Mouse (Mus musculus): Measurements from ENCODE around the gene Arsa. TPM values are rescaled to one million over a fixed set of nuclear protein-coding genes. Genes with fewer than 3 reads are reported as not detected.

Gene Arsa
- total RNA-seq (2023) = 15.0 to 18.5 TPM (median 17.2 TPM) in 4 replicates

DNA sequence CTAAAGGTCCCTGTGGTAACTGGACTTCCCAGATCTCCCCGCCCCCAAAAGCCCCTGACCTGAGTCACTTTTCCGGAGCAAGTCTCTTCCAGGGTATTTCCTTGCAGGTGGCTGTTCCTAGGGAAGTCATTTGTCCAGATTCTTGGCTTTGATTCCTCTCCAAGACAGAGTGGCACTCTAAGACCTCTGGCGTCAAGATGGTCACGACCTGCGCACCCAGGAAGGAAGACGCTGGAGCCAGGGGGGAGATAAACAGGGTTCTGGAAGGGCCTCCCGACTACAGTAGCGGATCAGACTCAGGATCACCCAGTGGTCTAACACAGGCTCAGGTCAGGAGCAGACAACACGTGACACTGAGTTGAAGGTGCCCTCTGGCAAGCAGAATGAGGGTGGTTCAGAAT is at the start of gene Arsa:
Arsa (minus strand) TSS at position 335 of the 401 bp plus-strand sequence.

DNA sequence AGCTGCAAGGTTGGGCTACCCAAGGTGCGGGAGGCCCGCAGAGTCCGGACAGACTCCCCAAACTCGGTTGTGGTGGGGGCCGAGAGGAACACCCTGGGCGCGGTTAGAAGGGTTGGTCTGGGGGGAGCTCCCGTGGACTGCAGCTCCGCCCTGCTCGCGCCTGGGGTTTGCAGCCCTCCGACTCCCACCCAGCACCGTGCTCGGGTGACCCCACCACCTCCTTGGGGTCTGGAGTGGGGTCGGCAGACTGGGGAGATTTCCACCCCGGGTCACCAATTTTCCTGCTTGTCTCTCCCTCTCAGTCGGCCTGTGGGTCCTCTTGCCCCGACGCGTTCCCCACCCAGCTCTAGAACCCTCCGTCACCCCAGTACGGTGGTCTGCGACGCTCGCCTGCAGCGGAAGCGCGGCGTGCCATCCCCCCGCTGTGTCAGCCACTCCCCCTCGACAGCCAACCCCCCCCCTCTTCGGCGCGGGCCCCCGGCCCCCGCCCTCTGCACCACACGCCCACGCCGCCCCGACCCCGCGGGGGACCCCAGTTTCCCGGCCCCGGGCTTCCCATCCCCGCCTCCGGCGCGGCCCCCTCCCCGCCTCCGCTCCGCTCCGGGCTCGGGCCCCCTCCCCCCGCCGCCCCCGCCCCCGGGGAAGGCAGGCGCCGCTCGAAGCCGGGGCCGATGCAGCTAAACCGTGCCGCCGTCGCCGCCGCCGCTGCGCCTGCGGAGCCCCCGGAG is 21.9 kb upstream of the Arsa start, which contains the start of gene Shank3:
Shank3 (plus strand) TSS at position 663 of the 728 bp plus-strand sequence.

DNA sequence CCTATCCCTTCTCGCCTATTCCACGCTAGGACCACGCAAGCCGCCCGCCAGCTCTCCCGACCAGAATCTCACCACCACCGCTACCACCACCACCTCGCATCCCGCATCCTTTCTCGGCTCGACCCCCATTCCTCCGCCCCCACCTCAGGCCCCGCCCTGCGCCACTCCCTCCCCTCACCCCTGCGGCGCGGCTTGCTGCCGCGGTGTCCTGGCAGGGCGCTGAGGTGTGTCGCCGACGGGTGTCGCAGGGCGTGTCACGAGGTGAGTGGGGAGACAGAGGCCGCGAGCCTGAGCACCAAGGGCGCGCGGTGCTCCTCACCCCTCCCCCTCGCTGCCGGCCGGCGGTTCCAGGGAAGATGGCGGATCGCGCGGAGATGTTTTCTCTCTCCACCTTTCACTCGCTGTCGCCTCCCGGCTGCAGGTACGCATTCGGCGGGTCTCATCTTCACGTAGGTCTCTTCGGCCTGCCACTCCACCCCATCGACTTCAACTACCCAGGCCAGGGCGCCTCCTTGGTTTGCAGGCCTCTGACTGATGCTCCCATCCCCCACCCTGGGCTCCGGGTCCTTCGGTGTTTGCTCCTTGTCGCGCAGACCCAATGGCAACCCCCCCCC is 23.3 kb downstream of the Arsa start, which contains the start of gene Mapk8ip2:
Mapk8ip2 (plus strand) TSS at position 49 of the 614 bp plus-strand sequence.

DNA sequence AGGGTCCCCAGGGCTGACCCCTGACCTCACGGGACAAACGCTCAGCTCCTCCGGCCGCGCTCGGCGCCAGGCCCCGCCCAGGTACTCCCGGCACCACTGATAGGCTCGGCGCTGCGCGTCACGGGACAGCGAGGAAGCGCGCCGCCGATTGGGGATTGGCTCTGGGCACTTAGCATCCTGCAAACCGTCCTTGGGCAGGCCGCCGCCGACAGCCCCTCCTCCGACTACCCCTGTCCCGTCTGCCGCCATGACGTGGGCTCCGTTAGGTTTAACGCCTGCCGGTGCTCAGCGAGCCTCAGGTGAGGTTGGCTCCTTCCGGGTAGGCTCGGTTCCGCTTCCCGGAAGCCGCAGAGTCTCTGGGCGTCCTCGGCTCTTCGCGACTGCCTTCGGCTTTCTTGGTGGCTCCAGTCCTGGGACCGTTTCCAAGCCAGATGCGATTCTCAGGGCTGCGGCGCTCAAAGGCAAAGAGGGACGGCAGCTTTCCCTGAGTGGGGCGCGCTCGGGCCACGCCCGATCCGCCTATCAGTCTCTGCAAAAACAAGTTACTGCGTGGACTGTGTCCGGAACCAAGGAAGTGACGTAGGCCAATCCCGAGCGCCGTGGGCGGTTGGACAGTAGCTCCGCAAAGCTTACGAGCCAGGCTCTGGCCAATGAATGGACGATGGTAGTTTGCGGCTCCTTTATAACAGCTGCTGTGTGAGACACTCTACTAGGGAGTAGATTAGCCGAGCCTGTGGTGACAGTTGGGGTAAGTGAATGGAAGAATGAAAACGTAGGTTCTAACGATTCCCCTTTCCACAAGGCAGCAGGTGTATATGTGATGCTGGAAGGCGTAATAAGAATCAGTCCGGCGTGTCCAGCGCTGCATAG is 47.6 kb downstream of the Arsa start, which contains the start of the genes C730034F03Rik, Gm44502 and Chkb:
C730034F03Rik (plus strand) TSS at position 238 of the 870 bp plus-strand sequence.
Gm44502 (minus strand) TSS at position 345 of the 870 bp plus-strand sequence.
Chkb (minus strand) TSS at position 557 of the 870 bp plus-strand sequence.

DNA sequence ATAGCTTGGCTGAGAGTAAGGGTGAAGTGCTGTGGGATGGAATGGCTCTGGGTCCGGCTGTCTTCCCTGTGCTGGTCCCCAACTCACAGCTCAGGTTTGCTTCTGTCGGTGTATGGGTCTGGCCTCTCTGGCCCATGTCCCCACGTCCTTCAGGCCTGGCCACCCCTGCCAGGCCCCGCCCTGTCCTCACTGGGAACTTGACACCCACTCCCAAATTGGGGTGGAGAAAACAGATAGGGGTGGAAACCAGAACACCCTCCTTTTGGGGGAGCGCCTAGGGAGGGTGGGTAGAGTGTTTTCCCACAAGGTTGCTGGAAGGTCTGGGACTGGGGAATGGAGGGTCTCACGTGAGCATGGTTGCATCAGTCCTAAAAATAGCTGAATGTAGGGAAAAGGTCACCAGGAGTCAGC is 51.5 kb downstream of the Arsa start, which contains the start of gene Cpt1b:
Cpt1b (minus strand) TSS at position 153 of the 411 bp plus-strand sequence.

Other genes with a start within 250 kb of the Arsa start
- gene Sbf1, start 162.1 kb downstream of the Arsa start, total RNA-seq (2023) = 238 to 267 TPM (median 247 TPM) in 4 replicates
- not detected in 4 replicates for gene Adm2, start 154.7 kb downstream of the Arsa start, total RNA-seq (2023)
- gene Miox, start 143.0 kb downstream of the Arsa start, total RNA-seq (2023) = not detected in 4 replicates
- gene Lmf2, start 121.8 kb downstream of the Arsa start, total RNA-seq (2023) = 38.4 to 46.3 TPM (median 41.9 TPM) in 4 replicates
- 121 to 132 TPM (median 123 TPM) in 4 replicates for gene Ncaph2, start 121.7 kb downstream of the Arsa start, total RNA-seq (2023)
- 14.3 to 17.6 TPM (median 15.7 TPM) in 4 replicates for gene Sco2, start 103.6 kb downstream of the Arsa start, total RNA-seq (2023)
- gene Tymp, start 100.4 kb downstream of the Arsa start, total RNA-seq (2023) = 0.50 to 1.0 TPM (median 0.87 TPM) in 4 replicates
- gene Odf3b, start 98.1 kb downstream of the Arsa start, total RNA-seq (2023) = not detected in 4 replicates
- not detected in 4 replicates for gene Klhdc7b, start 92.5 kb downstream of the Arsa start, total RNA-seq (2023)
- gene Syce3, start 66.9 kb downstream of the Arsa start, total RNA-seq (2023) = not detected in 4 replicates
- 7.6 to 14.5 TPM (median 12.0 TPM) in 4 replicates for gene Cpt1b, start 51.6 kb downstream of the Arsa start, total RNA-seq (2023)
- 10.8 to 14.3 TPM (median 13.9 TPM) in 4 replicates for gene C730034F03Rik, start 47.8 kb downstream of the Arsa start, total RNA-seq (2023)
- 0.72 TPM in 1 of 4 replicates, not detected in the others for gene Gm44502, start 47.7 kb downstream of the Arsa start, total RNA-seq (2023)
- gene Chkb, start 47.5 kb downstream of the Arsa start, total RNA-seq (2023) = 289 to 340 TPM (median 320 TPM) in 4 replicates
- gene Mapk8ip2, start 23.5 kb downstream of the Arsa start, total RNA-seq (2023) = 0.13 TPM in 1 of 4 replicates, not detected in the others
- not detected in 4 replicates for gene Shank3, start 22.2 kb upstream of the Arsa start, total RNA-seq (2023)
- gene Acr, start 90.9 kb upstream of the Arsa start, total RNA-seq (2023) = not detected in 4 replicates
- gene Rabl2, start 114.5 kb upstream of the Arsa start, total RNA-seq (2023) = 3.4 to 4.7 TPM (median 4.1 TPM) in 4 replicates

Measured in B cell, adult 62 days (primary cell).